Mouse (Mus musculus) G1E (cell line): ENCODE results near the gene Togaram2. TPM values are rescaled to one million over a fixed set of nuclear protein-coding genes. Genes with fewer than 3 reads are reported as not detected.

Experiments
- ATAC-seq: 2 replicates; pipeline ENCODE4 v1.8.0; 2016; ENCODE audit warnings: mild to moderate bottlenecking; ENCODE audit not compliant: insufficient number of reproducible peaks, poor library complexity, low FRiP score, severe bottlenecking; ENCODE audit errors: extremely low read depth
- DNase-seq: peaks from one replicate; pipeline ENCODE4 v3.0.0; 2012; ENCODE audit warnings: low spot score
- H3K27me3 ChIP-seq: 2 replicates; pipeline ENCODE4 v1.6.1; 2012; ENCODE audit warnings: mild to moderate bottlenecking, low read length, inconsistent platforms; ENCODE audit not compliant: insufficient read depth
- H3K36me3 ChIP-seq: replicated peaks from 2 replicates; pipeline ENCODE3; 2012; ENCODE audit warnings: mild to moderate bottlenecking, inconsistent platforms
- H3K4me1 ChIP-seq: 2 replicates; pipeline ENCODE4 v1.6.1; 2012; ENCODE audit warnings: low read depth, low read length, inconsistent platforms, mixed read lengths; ENCODE audit not compliant: insufficient read depth
- H3K4me3 ChIP-seq: 2 replicates; pipeline ENCODE4 v1.5.1; 2012; ENCODE audit warnings: low read depth, mild to moderate bottlenecking, inconsistent platforms, low read length, moderate library complexity, mixed read lengths
- H3K9me3 ChIP-seq: replicated peaks from 2 replicates; pipeline ENCODE4 v1.6.1; 2012; ENCODE audit warnings: inconsistent platforms
- CTCF ChIP-seq: IDR thresholded peaks from 2 replicates; pipeline ENCODE4 v1.5.1; 2012; ENCODE audit warnings: low read depth, low read length, inconsistent platforms, mixed read lengths
- GATA1 ChIP-seq: IDR thresholded peaks from 2 replicates; pipeline ENCODE4 v1.6.1; 2012; ENCODE audit warnings: borderline replicate concordance, low read length, inconsistent platforms, mixed read lengths
- GATA2 ChIP-seq: IDR thresholded peaks from 2 replicates; pipeline ENCODE4 v1.6.1; 2012; ENCODE audit warnings: low read depth, low read length, inconsistent platforms, borderline replicate concordance
- POLR2AphosphoS5 ChIP-seq: IDR thresholded peaks from 2 replicates; pipeline ENCODE4 v1.6.1; 2012; ENCODE audit warnings: low read depth, low read length, inconsistent platforms; ENCODE audit not compliant: insufficient replicate concordance
- TAL1 ChIP-seq: conservative IDR thresholded peaks from 2 replicates; pipeline ENCODE4 v1.6.1; 2012; ENCODE audit warnings: low read depth, low read length, inconsistent platforms, mixed read lengths
- polyA plus RNA-seq: library from polyadenylated mRNA; stranded (reverse); fragments of >175 nt; gene quantifications from 2 replicates; pipeline ENCODE4 v1.2.3, GENCODE M21; 2012
- total RNA-seq, 2 experiments: library from RNA; stranded (forward) in 1 of 2; stranded (reverse) in 1 of 2; fragments of 200-1000 nt in 1 of 2; fragments of >200 nt in 1 of 2; fragmentation: Nextera tagmentation in 1 of 2; gene quantifications; 2 replicates each; pipeline ENCODE4 v1.2.3; 2014 to 2017

Gene Togaram2
- total and polyA plus RNA-seq, 3 experiments, result 0.05 TPM; not detected in 2

DNA sequence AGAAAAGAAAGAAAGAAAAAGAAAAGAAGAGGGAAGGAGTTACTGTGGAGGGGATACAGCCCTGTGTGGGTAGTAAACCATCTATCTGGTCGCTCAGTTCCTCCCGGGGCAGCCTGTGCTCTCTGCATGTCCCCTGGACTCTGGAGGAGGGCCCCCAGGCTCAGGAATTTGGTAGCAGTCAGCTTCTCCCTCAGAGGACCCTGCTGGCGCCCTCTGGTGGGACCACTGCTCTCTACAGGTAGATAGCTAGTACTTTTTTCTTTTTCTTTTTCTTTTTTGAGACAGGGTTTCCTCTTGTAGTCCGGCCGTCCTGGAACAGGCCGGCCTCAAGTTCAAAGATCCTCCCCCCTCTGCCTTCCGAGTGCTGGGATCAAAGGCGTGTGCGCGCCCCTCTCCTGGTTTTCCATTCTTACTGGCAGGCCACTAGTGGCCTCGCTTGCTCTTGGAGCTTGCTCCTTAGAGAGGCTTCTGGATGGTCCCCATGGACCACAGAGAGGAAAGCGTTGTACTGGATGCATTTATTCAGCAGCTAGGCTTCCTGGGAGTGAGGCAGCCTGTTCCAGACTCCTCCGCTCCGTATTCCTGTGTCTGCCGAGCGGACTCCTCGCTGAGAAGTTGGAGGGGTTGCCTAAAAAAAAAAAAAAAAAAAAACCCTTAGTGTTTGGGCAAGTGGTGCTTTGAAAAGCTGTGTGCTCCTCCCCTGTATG is 1.1 kb upstream of the Togaram2 start:
- H3K27me3 ChIP-seq, result peaks cover 8% of the 10 kb centered on the region
- H3K36me3 ChIP-seq, result no peaks in the 10 kb centered on the region
- H3K4me1 ChIP-seq, result no peaks in the 10 kb centered on the region; the same call in 1 of the 2 replicates
- H3K4me3 ChIP-seq, result no peak overlapping the region
- TF ChIP-seq TAL1 (no peak), GATA1 (no peak), POLR2AphosphoS5 (no peak), CTCF (no peak), GATA2 (no peak)
- ATAC-seq (no peak; the same call in 1 of the 2 replicates), DNase-seq (peak; percentile 47)
- no peaks in the 10 kb centered on the region for H3K9me3 ChIP-seq

DNA sequence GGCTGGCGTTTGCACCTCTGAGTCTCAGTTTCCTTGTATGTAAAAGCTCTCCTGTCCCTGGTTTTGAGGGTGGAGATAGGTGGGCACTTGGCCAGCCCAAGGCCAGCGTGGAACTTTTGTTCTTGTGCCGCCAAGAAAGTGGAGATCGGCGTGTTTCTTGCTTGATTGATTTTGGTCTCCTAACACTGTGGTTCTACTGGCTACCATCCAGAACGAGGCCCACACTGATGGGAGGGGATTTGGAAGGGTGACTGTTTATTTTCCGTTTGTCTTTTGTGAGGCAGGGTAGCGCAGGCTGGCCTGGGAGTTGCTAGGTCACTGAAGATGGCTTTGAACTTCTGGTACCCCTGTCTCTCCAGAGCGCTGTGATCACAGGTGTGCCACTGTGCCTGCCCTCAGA is 875 bp downstream of the Togaram2 start:
- H3K4me3 ChIP-seq, result no peak overlapping the region

DNA sequence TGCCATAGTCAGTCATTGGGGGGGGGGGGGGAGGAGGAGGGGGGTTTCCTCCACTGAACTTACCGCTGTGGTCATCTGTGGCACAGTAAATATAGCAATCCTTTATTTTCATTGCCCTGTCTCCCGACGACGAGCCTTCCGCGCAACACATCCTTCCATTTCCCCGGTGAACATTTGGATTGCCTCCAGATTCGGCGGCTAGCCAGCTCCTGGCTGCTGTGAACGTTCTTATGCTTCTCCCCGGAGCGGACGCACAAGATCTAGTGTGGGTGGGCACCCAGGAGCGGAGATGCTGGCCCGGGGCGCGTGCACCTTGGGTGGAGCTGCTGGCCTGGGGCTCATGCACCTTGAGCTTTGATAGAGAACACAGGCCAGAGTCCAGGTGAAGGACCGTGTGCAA is 1.8 kb downstream of the Togaram2 start:
- Histone ChIP-seq H3K36me3 (no peaks in the 10 kb centered on the region), H3K4me3 (no peak overlapping the region), H3K9me3 (peaks cover 4% of the 10 kb centered on the region), H3K27me3 (peaks cover 3% of the 10 kb centered on the region; the same call in 1 of the 2 replicates), H3K4me1 (no peaks in the 10 kb centered on the region)
- TF ChIP-seq TAL1, result no peak
- no peak for TF ChIP-seq GATA1
- TF ChIP-seq POLR2AphosphoS5, result no peak
- TF ChIP-seq GATA2, result no peak
- TF ChIP-seq CTCF, result no peak
- no peak for DNase-seq
- ATAC-seq, result no peak

More for the DNA sequence above, 875 bp downstream of the Togaram2 start:
- Histone ChIP-seq H3K36me3 (no peaks in the 10 kb centered on the region), H3K9me3 (no peaks in the 10 kb centered on the region), H3K4me1 (no peaks in the 10 kb centered on the region), H3K27me3 (peaks cover 4% of the 10 kb centered on the region)
- ATAC-seq (no peak), DNase-seq (no peak)
- TF ChIP-seq CTCF (no peak), TAL1 (no peak), GATA2 (no peak), GATA1 (no peak), POLR2AphosphoS5 (no peak)

DNA sequence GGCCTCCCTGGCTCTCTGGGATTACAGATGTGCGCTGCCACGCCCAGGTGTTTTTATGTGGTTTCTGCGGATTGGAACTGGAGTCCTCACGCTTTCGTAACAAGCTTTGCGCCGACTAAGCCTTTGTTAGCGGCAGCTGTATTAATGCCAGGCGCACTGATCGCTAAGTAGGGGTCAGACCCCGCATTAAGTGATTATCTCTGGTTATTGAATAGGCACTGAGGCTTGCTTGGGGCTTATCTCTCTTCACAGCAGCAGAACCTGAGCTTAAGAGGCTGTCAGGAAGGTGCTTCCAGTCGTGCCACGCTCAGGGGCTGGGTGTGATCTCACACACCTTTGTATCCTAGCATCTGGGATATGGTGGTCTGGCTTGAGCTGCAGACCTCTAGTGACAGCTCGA is 8.6 kb downstream of the Togaram2 start:
- TF ChIP-seq POLR2AphosphoS5 (no peak), CTCF (no peak), GATA2 (no peak), GATA1 (no peak), TAL1 (no peak)
- Histone ChIP-seq H3K4me1 (no peaks in the 10 kb centered on the region; the same call in 1 of the 2 replicates), H3K9me3 (peaks cover 4% of the 10 kb centered on the region), H3K4me3 (no peak overlapping the region), H3K27me3 (no peaks in the 10 kb centered on the region), H3K36me3 (no peaks in the 10 kb centered on the region)
- DNase-seq (no peak), ATAC-seq (no peak)

DNA sequence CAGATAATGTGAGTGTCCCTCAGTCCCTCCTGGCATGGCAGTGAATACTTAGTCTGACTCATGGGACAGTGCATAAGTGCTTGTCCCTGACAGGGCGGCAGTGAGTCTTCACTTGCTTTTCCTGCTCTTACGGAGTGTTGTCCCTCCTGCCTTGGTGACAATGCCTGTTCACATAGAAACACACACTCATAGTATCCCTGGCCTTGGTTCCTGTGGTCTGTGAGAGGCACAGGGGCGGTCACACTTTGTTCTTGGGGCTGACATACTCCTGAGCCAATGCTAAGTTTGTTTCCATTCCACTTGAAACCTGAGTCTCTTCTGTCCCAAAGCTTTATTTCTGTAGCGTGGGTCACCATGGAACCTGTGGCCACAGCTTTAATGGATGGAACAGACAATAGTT is 9.3 kb downstream of the Togaram2 start:
- TF ChIP-seq GATA2 (no peak), CTCF (no peak), TAL1 (no peak), POLR2AphosphoS5 (no peak), GATA1 (no peak)
- Histone ChIP-seq H3K4me3 (no peak overlapping the region), H3K36me3 (no peaks in the 10 kb centered on the region), H3K4me1 (no peaks in the 10 kb centered on the region; the same call in 1 of the 2 replicates), H3K27me3 (no peaks in the 10 kb centered on the region), H3K9me3 (peaks cover 4% of the 10 kb centered on the region)
- no peak for DNase-seq
- no peak for ATAC-seq

DNA sequence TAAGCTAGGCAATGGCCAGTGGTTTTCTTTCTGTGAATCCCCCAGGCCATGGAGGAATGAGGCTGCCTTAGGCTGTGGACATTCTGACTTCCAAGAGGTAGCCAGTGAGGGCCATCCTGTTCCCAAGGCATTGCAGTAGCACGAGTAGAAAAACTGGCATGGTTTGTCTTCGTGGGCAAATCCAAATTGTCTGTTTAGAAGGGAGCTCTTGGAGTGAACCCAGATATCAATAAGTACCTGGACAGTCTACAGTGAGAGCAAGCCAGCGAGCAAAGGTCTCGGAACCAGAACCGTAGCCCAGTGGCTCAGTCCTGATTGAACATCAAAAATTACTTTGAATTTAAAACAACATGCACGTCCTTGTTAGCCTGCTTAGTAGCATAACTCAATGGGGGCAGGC is 10.2 kb downstream of the Togaram2 start:
- Histone ChIP-seq H3K9me3 (peaks cover 4% of the 10 kb centered on the region), H3K36me3 (no peaks in the 10 kb centered on the region), H3K4me1 (no peaks in the 10 kb centered on the region; the same call in 1 of the 2 replicates), H3K27me3 (no peaks in the 10 kb centered on the region), H3K4me3 (no peak overlapping the region)
- ATAC-seq (no peak), DNase-seq (no peak)
- no peak for TF ChIP-seq CTCF
- no peak for TF ChIP-seq POLR2AphosphoS5
- TF ChIP-seq TAL1, result no peak
- TF ChIP-seq GATA2, result no peak
- no peak for TF ChIP-seq GATA1
